Mouse (Mus musculus) spleen, adult 12 weeks (tissue): ENCODE data around the gene Nos3.
"Not testable (repeated sequence)": the region's sequence is repeated elsewhere in the genome, so short reads cannot be mapped to it uniquely, and the experiment has no call there.

Source experiments
- DNase-seq: peaks from one replicate; pipeline ENCODE4 v3.0.0; 2022; ENCODE audit warnings: low spot score

The Nos3 gene

DNA sequence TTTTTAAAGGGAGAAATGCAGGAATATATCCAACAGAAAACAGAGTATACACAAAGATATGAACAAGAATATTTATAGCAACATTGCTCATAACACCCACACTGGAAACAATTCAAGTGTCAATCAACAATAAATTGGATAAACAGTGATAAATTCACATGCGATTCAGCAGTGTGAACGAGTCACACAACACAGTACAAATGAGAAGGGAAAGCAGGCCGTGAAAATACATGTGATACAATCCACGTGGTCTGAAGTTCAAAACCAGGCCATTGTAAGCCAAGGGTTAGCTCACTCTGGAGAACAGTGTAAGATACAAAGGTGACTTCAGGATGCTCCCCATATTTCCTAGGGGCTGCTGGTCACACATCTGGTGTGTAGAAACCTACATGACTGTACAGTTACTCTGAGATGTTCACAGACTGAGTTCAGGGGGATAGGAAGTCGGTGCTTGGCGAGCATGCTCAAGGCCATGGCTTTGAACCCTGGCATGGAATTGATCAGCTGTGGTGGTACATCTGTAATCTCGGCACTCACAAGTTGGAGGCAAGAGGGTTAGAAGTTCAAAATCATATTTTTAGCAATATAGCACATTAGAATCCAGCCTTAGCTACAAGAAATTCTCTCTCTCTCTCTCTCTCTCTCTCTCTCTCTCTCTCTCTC, 10.2 kb downstream of the Nos3 start:
- DNase-seq: no peak

DNA sequence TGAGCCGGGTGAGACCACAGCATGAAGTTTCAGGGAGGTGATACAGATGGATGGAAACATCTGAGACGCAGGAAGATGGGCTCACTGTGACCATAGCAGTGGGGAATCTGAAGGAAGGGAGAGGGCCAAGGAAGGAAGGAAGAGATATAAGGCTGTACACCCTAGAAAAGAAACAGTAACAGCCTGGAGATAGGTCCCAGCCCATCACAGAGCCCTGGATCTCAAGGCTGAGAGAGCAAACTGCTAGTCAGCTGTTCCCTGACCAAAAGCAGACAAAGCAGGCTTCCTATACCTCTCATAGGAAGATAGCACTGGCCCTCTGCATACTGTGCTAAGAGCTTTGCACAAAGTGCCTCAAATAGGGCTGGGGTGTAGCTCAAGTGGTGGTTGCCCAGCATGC, 14.1 kb downstream of the Nos3 start:
- no peak for DNase-seq

DNA sequence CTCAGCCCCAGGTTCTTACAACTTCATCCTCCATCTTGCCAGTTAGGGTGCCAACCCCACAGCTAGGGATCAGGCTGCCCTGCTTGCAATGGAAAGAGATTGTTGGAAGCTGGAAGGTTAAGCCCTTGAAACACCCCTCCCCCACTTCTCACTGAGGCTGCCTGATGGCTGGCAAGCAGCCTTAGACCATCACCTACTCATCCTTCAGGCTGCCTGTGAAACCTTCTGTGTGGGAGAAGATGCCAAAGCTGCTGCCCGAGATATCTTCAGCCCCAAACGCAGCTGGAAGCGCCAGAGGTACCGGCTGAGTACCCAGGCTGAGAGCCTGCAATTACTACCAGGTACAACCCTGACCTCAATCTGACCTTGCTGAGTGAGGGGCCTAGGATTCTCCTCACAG, 14.9 kb downstream of the Nos3 start:
- no peak for DNase-seq

GRCm38 (mm10) chr5:24380499-24380898, 15.9 kb downstream of the Nos3 start:
- DNase-seq: no peak

DNA sequence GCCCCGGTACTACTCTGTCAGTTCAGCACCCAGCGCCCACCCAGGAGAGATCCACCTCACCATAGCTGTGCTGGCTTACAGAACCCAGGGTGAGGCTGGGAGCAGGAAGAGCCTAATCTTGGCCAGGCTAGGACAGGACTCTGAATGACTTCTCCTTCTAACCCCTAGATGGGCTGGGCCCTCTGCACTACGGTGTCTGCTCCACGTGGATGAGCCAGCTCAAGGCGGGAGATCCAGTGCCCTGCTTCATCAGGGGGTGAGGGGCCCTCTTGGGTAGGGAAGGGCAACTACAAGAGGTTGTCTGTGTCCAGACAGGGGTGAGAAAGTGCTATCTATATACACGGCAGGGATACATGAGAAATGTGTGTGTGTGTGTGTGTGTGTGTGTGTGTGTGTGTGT, 16.9 kb downstream of the Nos3 start:
- no peak for DNase-seq

- DNase-seq: no peak
Observed at GRCm38 (mm10) chr5:24381988-24382387, 17.4 kb downstream of the Nos3 start.

DNA sequence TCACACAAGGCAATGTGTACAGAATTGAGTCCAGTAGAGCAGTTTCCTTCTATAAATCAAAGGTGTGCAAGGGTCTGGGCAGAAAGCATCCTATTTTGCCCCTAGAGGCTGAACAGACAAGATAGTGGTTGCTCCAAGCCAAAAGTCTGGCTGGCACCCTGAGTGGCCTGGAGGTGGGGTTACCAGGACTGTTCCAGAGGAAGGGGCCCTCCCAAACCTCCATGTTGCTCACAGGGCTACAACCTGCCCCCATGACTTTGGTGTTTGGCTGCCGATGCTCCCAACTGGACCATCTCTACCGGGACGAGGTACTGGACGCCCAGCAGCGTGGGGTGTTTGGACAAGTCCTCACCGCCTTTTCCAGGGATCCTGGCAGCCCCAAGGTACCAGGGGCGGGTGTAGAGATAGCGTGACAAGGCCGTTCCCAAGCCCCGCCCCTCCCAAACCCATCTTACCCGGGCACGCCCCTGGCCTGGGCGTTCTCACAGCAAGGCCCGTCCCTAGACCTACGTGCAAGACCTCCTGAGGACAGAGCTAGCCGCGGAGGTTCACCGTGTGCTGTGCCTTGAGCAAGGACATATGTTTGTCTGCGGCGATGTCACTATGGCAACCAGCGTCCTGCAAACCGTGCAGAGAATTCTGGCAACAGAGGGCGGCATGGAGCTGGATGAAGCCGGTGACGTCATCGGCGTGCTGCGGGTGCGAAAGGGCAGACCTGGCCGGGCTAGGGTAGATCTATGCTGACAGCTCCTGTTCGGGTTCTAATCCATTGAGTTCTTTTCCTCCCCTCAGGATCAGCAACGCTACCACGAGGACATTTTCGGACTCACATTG, 18.6 kb downstream of the Nos3 start:
- DNase-seq: peak; percentile 78

- peak; percentile 14 for DNase-seq
Observed at GRCm38 (mm10) chr5:24384407-24384806, 19.8 kb downstream of the Nos3 start.

- no peak for DNase-seq
Observed at GRCm38 (mm10) chr5:24385374-24385773, 20.8 kb downstream of the Nos3 start.

DNA sequence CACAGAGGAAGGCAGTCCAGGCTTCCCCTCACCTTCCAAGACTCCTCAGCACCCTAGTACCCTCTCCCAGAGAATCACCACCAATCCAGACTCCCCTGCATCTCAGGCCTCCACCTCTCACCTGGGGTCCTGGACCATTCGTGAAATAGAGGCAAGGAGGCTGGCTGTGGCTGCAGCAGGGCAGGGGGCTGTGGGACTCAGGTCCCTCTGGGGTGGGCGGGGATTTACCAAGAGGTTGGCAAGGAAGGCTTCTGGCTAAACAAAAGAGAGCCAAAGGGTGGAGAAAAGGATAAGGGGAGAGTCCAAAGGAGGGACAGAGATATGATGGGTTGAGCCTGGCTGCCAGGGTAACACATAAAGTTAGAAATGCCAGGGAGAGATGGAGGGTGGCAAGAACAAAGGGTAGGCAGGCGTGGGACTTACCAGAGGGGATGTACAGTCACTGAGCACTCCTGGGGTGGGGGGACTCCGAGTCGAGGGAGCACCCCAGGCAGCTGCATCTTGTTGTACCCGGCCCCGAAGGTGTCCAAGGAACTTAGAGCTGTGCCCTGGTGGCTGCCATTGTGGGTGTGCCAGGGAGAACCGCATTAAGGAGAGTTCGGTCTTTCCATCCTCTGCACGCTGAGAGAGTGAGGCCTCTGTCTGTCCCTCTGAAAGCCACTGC, 21.4 kb downstream of the Nos3 start:
- no peak for DNase-seq

DNA sequence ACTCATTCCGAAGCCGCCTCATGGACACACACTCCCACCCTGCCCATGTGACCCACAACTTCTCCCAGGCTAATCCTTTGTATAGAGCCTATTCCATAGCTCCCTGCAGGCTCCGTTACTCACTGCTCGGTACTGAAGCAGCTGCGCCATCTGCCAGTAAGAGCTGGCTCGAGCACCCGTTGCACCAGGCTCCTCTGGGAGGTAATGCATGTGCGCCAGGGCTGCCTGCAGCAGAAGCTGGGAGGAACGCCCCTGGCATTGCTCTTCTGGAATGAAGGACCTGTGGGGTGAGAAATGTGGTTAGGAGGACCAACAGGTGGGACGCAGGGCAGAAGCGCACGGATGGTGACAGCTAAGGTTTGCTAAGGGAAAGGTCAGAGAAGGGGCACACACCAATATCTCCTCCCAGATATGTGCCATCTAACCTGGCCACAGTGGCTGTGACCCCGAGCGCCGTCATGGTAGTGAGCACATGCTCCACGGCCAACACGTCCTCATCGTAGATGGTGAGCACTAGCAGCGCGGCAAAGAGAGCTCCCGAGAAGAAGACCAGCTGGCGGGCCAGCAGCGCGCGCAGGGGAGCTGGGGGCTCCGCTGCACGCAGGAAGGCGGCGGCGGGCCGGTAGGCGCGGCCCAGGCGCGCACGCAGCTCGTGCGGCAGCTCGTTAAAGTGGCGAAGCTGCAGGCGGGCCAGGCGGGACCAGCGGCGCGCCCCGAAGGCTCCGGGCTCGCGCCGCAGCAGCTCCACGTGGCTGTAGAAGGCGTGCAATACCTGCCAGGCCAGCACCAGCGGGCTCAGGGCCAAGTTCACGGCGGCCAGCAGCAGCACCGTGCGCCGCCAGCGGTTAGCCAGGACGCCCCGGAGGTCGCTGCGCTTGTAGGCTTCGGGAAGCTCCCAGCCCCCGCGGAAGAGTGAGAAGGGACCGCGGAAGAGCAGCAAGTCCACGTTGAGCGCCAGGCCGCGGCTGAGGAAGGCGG, 22.9 kb downstream of the Nos3 start:
- DNase-seq: no peak

- no peak for DNase-seq
Observed at GRCm38 (mm10) chr5:24388246-24388915, 23.8 kb downstream of the Nos3 start.

- no peak for DNase-seq
Observed at GRCm38 (mm10) chr5:24389011-24389657, 24.5 kb downstream of the Nos3 start.

DNA sequence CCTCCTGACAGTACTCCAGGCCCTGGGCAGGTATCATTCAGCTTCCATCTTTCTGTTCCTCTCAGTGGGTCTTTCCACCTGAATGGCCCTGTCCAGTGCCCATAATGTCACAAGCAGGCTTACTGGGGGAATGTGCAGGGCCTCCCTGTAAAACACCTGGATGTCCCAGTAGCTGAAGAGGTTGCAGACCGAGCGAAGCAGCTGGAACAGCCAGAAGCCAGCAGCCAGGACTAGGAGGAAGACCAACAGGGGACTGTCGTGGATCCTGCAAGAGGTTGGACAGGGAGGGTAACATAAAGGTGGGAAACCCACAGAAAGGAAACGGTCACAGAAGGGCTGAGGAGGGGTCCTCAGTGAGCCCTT, 25.0 kb downstream of the Nos3 start:
- DNase-seq: no peak

DNA sequence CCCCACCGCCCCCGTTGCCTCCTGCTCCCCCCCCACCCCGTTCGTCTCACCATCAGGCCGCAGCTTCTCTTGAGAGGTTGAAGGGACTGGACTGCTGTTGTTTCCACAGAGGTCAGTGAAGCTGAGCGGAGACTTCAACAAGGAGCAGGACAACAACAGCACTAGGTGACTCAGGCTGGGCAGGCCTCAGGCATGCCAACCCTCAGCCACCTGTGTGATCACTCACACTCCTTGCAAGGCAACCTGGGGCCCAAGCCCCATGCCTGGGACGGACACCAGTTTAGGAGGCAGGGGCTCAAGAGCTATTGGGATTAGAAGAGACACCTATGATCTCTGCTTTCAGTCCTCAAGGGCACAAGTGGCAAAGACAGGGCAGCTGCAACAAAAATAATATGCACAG, 27.3 kb downstream of the Nos3 start, which contains the start of gene Atg9b:
Gene Atg9b (minus strand): TSS at position 280 of the 400 bp plus-strand sequence.
- no peak for DNase-seq

- no peak for DNase-seq
Observed at GRCm38 (mm10) chr5:24392724-24393123, 28.1 kb downstream of the Nos3 start.

GRCm38 (mm10) chr5:24393392-24393997, 28.9 kb downstream of the Nos3 start, which contains the start of gene Abcb8:
Gene Abcb8 (plus strand): TSS chr5:24393663.
- DNase-seq: peak; percentile 76

GRCm38 (mm10) chr5:24394165-24394894, 29.7 kb downstream of the Nos3 start:
- DNase-seq: peak; percentile 90

DNA sequence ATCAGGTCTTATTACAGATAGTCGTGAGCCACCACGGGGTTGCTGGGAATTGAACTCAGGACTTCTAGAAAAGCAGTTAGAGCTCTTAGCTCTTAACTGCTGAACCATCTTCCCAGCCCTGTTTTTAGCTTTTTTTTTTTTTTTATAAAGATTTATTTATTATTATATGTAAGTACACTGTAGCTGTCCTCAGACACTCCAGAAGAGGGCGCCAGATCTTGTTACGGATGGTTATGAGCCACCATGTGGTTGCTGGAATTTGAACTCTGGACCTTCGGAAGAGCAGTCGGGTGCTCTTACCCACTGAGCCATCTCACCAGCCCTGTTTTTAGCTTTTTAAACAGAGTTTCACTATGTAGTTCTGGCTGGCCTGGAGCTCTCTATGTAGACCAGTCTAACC, 31.6 kb downstream of the Nos3 start:
- not testable (repeated sequence) for DNase-seq
